Mouse (Mus musculus): ENCODE results near the gene Ehmt1. TPM values are rescaled to one million over a fixed set of nuclear protein-coding genes. Genes with fewer than 3 reads are reported as not detected.

Gene Ehmt1
- polyA plus RNA-seq (2012; rRNA removed) = 135 and 165 TPM in 2 replicates

DNA sequence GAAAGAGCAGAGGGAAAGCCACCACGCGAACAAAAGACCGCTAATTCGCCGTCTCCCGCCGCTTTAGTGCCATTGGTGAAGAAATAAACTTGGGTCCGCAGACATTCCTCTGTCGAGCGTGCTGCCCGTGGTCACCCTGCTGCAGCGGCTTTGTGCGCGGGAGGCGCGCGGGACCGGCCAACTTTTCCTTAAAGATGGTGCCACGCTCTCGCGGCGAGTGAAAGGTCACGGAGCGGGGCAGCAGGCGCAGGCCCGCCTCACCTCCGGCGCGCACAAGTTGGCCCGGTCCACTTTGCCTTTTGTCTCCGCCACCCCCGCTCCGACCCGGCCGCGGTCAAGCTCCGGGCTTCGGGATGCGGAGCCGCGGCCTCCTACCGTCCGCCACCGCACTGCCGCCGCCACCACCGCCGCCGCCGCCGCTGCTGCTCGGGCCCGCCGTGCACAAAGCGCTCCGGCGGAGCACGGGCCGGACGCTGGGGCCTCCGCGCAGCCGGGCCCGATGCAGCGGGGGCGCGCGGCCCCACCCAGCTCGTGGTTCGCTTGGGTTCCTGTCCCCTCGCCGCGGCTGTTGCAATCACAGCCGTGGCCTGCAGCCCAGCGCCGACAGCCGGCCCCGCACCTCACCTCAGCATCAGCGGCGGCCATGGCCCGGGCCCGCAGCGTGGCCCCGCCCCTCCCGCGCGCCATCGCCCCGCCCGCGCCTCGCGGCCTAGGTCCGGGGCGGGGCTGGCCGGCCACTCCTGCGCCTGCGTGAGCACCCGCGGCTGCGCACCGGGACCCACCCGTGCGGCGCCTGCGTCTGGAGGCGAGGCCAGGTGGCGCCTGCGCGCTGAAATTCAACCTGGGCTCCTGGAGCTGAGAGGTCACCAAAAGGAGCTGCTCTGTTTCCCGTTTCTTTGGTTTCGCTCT lies at the start of gene Ehmt1:
Gene Ehmt1 (minus strand): TSS at position 685 of the 909 bp plus-strand sequence.

GRCm38 (mm10) chr2:24962304-24963000 lies 43.0 kb upstream of the Ehmt1 start, which contains the start of gene Dph7:
Dph7 (plus strand) TSS chr2:24962400.

GRCm38 (mm10) chr2:24949421-24950188 lies 30.2 kb upstream of the Ehmt1 start, which contains the start of gene Zmynd19:
Zmynd19 (plus strand) TSS chr2:24949792.

DNA sequence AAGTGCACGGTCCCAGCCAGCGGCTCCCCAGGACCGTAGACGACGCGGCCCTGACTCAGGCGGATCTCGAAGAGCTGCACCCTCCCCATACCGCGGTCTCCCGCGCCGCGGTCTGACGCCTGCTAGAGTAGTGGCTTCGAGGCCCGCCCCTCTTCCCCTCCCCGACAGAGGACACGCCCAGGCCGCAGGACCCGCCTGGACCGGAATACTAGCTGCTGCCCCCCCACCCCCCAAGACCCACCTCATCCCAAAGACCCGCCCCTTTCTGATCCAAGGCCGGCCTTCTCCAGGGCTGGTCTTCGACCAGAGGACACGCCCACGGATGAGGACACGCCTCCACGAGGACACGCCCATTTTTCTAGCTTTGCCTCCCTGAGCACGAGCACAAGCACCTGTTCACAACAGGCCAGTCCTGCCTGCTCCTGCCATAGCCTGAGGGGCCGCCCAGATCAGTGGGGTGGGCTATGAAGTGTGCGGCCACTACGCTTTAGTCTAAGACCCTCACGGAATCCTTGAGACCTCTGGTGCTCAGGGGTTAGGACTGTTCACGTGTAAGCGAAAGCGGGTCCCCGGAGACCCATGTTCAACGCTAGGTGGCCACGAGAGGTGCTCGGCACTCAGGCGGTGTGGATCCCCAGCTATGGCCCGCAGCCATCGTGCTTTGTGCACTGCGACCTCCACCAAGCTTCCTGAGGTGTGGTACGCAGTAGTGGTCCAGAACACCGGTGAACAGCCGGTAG lies 15.8 kb upstream of the Ehmt1 start, which contains the start of gene Arrdc1:
Gene Arrdc1 (minus strand): TSS at position 196 of the 740 bp plus-strand sequence.

GRCm38 (mm10) chr2:24763115-24763557 lies 156.3 kb downstream of the Ehmt1 start, which contains the start of gene Cacna1b:
Cacna1b (minus strand) TSS chr2:24763152.

Other genes with a start within 250 kb of the Ehmt1 start
- 11.3 and 17.0 TPM in 2 replicates for gene Cacna1b, start 156.5 kb downstream of the Ehmt1 start, polyA plus RNA-seq (2012; rRNA removed)
- gene Arrdc1, start 15.6 kb upstream of the Ehmt1 start, polyA plus RNA-seq (2012; rRNA removed) = 14.4 and 29.8 TPM in 2 replicates
- 40.0 and 44.2 TPM in 2 replicates for gene Zmynd19, start 30.2 kb upstream of the Ehmt1 start, polyA plus RNA-seq (2012; rRNA removed)
- gene Dph7, start 42.8 kb upstream of the Ehmt1 start, polyA plus RNA-seq (2012; rRNA removed) = 25.0 and 41.0 TPM in 2 replicates
- 92.1 and 109 TPM in 2 replicates for gene Mrpl41, start 55.5 kb upstream of the Ehmt1 start, polyA plus RNA-seq (2012; rRNA removed)
- gene Pnpla7, start 56.4 kb upstream of the Ehmt1 start, polyA plus RNA-seq (2012; rRNA removed) = 6.2 and 8.3 TPM in 2 replicates
- gene Nsmf, start 134.7 kb upstream of the Ehmt1 start, polyA plus RNA-seq (2012; rRNA removed) = 88.4 and 93.5 TPM in 2 replicates
- 0.06 and 0.11 TPM in 2 replicates for gene Entpd8, start 160.7 kb upstream of the Ehmt1 start, polyA plus RNA-seq (2012; rRNA removed)
- 0.10 and 0.18 TPM in 2 replicates for gene Noxa1, start 175.5 kb upstream of the Ehmt1 start, polyA plus RNA-seq (2012; rRNA removed)